Mouse (Mus musculus) hindbrain, postnatal 0 days (tissue): ENCODE measurements around the gene Hapln4. TPM values are rescaled to one million over a fixed set of nuclear protein-coding genes. Genes with fewer than 3 reads are reported as not detected.

ENCODE experiments used
- ATAC-seq: fragments of 200-750 bp; cut with Nextera tagmentation; 2 replicates; pipeline ENCODE4 v1.8.0; 2017; ENCODE audit warnings: mild to moderate bottlenecking, moderate TSS enrichment, moderate library complexity
- DNase-seq: peaks from one replicate; pipeline ENCODE4 v3.0.0-alpha.2; 2015; ENCODE audit warnings: low spot score
- H3K27ac ChIP-seq: fragments of 300-500 bp; sonication (generic); 2 replicates; pipeline ENCODE4 v1.5.1; 2014; ENCODE audit warnings: mild to moderate bottlenecking
- H3K27me3 ChIP-seq: fragments of 300-500 bp; sonication (generic); 2 replicates; pipeline ENCODE4 v1.6.1; 2014; ENCODE audit warnings: low read length, mixed read lengths; ENCODE audit not compliant: insufficient read depth
- H3K36me3 ChIP-seq: fragments of 300-500 bp; sonication (generic); 2 replicates; pipeline ENCODE4 v1.6.1; 2014; ENCODE audit warnings: low read length, mixed read lengths; ENCODE audit not compliant: insufficient read depth
- H3K4me1 ChIP-seq: fragments of 300-500 bp; sonication (generic); 2 replicates; pipeline ENCODE4 v1.6.1; 2014; ENCODE audit warnings: antibody characterized with exemption, low read length, mixed read lengths; ENCODE audit not compliant: insufficient read depth
- H3K4me2 ChIP-seq: fragments of 300-500 bp; sonication (generic); 2 replicates; pipeline ENCODE4 v1.6.1; 2014; ENCODE audit warnings: low read depth, mild to moderate bottlenecking, low read length, moderate library complexity, mixed read lengths
- H3K4me3 ChIP-seq: fragments of 300-500 bp; sonication (generic); 2 replicates; pipeline ENCODE4 v1.5.1; 2014; ENCODE audit warnings: low read length
- H3K9ac ChIP-seq: fragments of 300-500 bp; sonication (generic); replicated peaks from 2 replicates; pipeline ENCODE4 v1.6.1; 2014; ENCODE audit warnings: mild to moderate bottlenecking, low read length, moderate library complexity, mixed read lengths
- H3K9me3 ChIP-seq: fragments of 300-500 bp; sonication (generic); 2 replicates; pipeline ENCODE4 v1.6.1; 2016; ENCODE audit warnings: low read length, mixed read lengths
- CTCF ChIP-seq: IDR thresholded peaks from 2 replicates; pipeline ENCODE4 v1.5.1; 2016; ENCODE audit warnings: antibody characterized with exemption, control low read depth, low read depth
- WGBS: fragments of 180-500 bp; shearing (Covaris S2); extraction: QIAGEN DNeasy Blood & Tissue Kit; methylation state at CpG from one replicate; pipeline ENCODE4 v1.1.7; 2014; 5-methylcytosine and 5-hydroxymethylcytosine counted together
- polyA plus RNA-seq: library from polyadenylated mRNA; unstranded; fragments of >200 nt; fragmentation: Nextera tagmentation; extraction: Ambion mirVana; gene quantifications from 2 replicates; pipeline ENCODE4 v1.2.1, GENCODE M21; 2015
- total RNA-seq: library from RNA; depleted of rRNA; stranded (reverse); fragments of >200 nt; gene quantifications from 2 replicates; pipeline ENCODE4 v1.2.3, GENCODE M21; 2014

Hapln4 gene
- total and polyA plus RNA-seq, 2 experiments from 2014 or later = 2.0 to 2.5 TPM

GRCm38 (mm10) chr8:70057721-70058120 is 25.5 kb upstream of the Hapln4 start:
- no peak for DNase-seq
- 81% methylated on average over 1 of the region's 1 CpGs for WGBS

DNA sequence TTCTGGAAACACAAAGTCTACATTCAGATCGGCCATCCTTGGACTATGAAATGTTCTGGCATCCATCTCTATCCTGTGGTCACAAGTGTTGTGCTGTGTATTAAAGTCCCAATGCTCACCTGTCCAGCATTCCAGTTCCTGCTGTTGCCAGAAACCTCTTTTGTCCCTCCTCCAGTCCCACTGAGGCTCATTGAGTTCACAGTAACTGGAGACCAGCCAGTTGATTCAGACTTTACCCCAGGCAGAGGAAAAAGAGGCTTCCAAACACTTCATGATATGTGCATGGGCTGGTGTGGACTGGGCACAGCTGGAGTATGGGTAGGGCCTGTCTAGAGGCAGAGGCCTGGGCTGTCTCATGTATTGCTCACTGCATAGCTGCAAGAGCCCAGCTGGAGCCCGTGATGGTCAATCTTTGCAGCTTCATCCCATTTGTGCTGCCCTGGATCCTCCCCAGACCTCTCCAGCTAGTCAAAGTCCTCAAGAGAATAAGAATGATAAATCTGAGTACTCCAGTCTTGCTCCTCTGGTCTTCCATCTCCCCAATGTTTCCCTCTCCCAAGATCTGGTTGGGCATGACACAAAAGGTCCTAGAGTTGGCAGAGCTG is 11.3 kb upstream of the Hapln4 start:
- Histone ChIP-seq H3K36me3 (peaks cover 32% of the 10 kb centered on the region), H3K9ac (no peak overlapping the region), H3K27ac (no peak overlapping the region), H3K4me3 (no peak overlapping the region), H3K4me1 (no peaks in the 10 kb centered on the region), H3K27me3 (no peaks in the 10 kb centered on the region), H3K9me3 (no peaks in the 10 kb centered on the region), H3K4me2 (no peak overlapping the region)
- no peak for DNase-seq
- 77% methylated on average over 2 of the region's 2 CpGs for WGBS
- peak; percentile 7; the same call in 1 of the 2 replicates for ATAC-seq
- no peak for TF ChIP-seq CTCF

More at GRCm38 (mm10) chr8:70057721-70058120, 25.5 kb upstream of the Hapln4 start:
- Histone ChIP-seq H3K9ac (no peak overlapping the region), H3K4me1 (no peaks in the 10 kb centered on the region), H3K27ac (no peak overlapping the region), H3K4me3 (no peak overlapping the region), H3K27me3 (no peaks in the 10 kb centered on the region), H3K36me3 (peaks cover 55% of the 10 kb centered on the region), H3K4me2 (no peak overlapping the region), H3K9me3 (no peaks in the 10 kb centered on the region)
- no peak for TF ChIP-seq CTCF
- ATAC-seq = no peak

- ATAC-seq (peak; percentile 76), DNase-seq (peak; percentile 52)
- no peak for TF ChIP-seq CTCF
- H3K9ac ChIP-seq = no peak within 1 kb of the TSS
- H3K36me3 ChIP-seq = peaks cover 28% of the 10 kb centered on the region
- H3K4me1 ChIP-seq = no peaks in the 10 kb centered on the region
- H3K27me3 ChIP-seq = no peaks in the 10 kb centered on the region
- H3K27ac ChIP-seq = no peak within 1 kb of the TSS
- WGBS = 16% methylated on average over 23 of the region's 27 CpGs
- H3K4me3 ChIP-seq = no peak within 1 kb of the TSS
- peak within 1 kb of the TSS; percentile 30 for H3K4me2 ChIP-seq
- H3K9me3 ChIP-seq = no peaks in the 10 kb centered on the region
These were observed 10.7 kb upstream of the Hapln4 start, which contains the start of gene Tm6sf2 for GRCm38 (mm10) chr8:70072441-70073069. Gene Tm6sf2, plus strand, starts transcription at chr8:70072924.

- Histone ChIP-seq H3K4me2 (peak overlapping the region; percentile 30; the same call in 1 of the 2 replicates), H3K27ac (no peak overlapping the region), H3K9ac (no peak overlapping the region), H3K9me3 (no peaks in the 10 kb centered on the region), H3K27me3 (no peaks in the 10 kb centered on the region), H3K36me3 (peaks cover 25% of the 10 kb centered on the region), H3K4me1 (no peaks in the 10 kb centered on the region), H3K4me3 (no peak overlapping the region)
- DNase-seq (no peak), ATAC-seq (no peak)
- no peak for TF ChIP-seq CTCF
- WGBS = 60% methylated on average over 8 of the region's 8 CpGs
These were observed 10.1 kb upstream of the Hapln4 start for GRCm38 (mm10) chr8:70073120-70073519.

DNA sequence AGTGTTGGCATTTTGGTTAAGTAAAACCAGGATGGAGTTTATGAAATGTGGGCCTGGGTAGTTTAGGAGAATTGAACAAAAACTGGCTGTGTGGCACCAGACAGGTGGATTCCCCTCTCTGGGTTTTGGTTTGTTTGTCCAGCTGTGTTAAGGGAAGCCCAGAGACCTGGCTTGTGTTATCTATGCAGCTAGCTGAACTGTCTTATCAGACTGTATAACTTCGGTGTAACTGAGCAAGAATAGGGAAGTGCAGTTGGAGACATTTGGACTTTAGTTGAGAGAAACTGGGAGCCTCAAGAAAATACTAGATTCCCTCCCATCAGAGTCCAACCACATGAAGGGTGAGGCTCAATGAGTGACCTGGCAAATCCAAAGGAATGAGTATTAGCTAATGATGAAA is 9.6 kb upstream of the Hapln4 start:
- ATAC-seq (no peak), DNase-seq (no peak)
- Histone ChIP-seq H3K4me1 (no peaks in the 10 kb centered on the region), H3K9ac (no peak overlapping the region), H3K9me3 (no peaks in the 10 kb centered on the region), H3K27me3 (no peaks in the 10 kb centered on the region), H3K4me2 (no peak overlapping the region), H3K36me3 (peaks cover 25% of the 10 kb centered on the region), H3K27ac (no peak overlapping the region), H3K4me3 (no peak overlapping the region)
- TF ChIP-seq CTCF = no peak
- WGBS = 84% methylated on average over 1 of the region's 1 CpGs

DNA sequence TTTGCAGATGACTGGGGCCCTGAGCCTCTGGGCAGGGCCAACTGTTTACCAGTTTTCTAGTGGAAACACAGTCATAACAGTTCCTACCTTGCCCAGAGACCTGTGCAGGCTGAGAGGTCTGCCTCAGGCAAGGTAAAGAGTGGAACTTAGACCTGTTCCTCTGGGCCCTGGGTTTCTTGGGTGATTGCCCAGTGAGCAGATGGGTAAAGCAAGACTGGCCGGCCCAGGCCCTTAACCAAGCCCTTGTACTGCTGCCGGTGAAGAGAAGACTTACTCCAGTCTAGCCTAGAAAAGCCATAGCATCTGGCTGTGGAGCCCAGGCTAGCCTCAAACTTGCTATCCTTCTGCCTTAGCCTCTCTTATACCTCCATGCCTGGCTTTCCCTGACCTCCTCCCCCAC is 1.3 kb upstream of the Hapln4 start:
- H3K27me3 ChIP-seq = peaks cover 24% of the 10 kb centered on the region; the same call in 1 of the 2 replicates
- no peaks in the 10 kb centered on the region for H3K9me3 ChIP-seq
- H3K4me1 ChIP-seq = peaks cover 13% of the 10 kb centered on the region
- H3K9ac ChIP-seq = no peak overlapping the region
- no peak overlapping the region for H3K4me3 ChIP-seq
- DNase-seq (no peak), ATAC-seq (no peak)
- no peak overlapping the region for H3K4me2 ChIP-seq
- WGBS = 81% methylated on average over 2 of the region's 2 CpGs
- no peak overlapping the region for H3K27ac ChIP-seq
- no peak for TF ChIP-seq CTCF
- H3K36me3 ChIP-seq = no peaks in the 10 kb centered on the region
